Mouse (Mus musculus): ENCODE data around the gene Nkx1-2. TPM values are rescaled to one million over a fixed set of nuclear protein-coding genes. Genes with fewer than 3 reads are reported as not detected.

The Nkx1-2 gene
- polyA plus RNA-seq, 1 experiment from 2014 or later, result 0.07 TPM

GRCm38 (mm10) chr7:132619549-132619948 lies 20.1 kb upstream of the Nkx1-2 start:
- 90% methylated on average over 8 of the region's 8 CpGs for WGBS
- Histone ChIP-seq H3K9me3 (replicated peaks; ENCODE audit: low read length) (no peaks in the 10 kb centered on the region), H3K4me3 (replicated peaks; ENCODE audit: low read depth, low read length) (no peak overlapping the region), H3K27me3 (ENCODE audit: insufficient read depth, low read length) (no peaks in the 10 kb centered on the region), H3K36me3 (ENCODE audit: insufficient read depth, low read length) (no peaks in the 10 kb centered on the region), H3K4me1 (replicated peaks; ENCODE audit: insufficient read depth, low read length) (no peaks in the 10 kb centered on the region), H3K9ac (ENCODE audit: low read depth, low read length) (no peak overlapping the region), H3K4me2 (ENCODE audit: low read length) (no peak overlapping the region), H3K27ac (no peak overlapping the region)
- ATAC-seq (replicated peaks; ENCODE audit: low FRiP score, low read depth) (no peak), DNase-seq (ENCODE audit: low spot score) (no peak)
- no peak for TF ChIP-seq CTCF (IDR thresholded peaks at IDR 0.05; ENCODE audit: low read depth)

GRCm38 (mm10) chr7:132617021-132617564 lies 17.7 kb upstream of the Nkx1-2 start:
- TF ChIP-seq CTCF (IDR thresholded peaks at IDR 0.05; ENCODE audit: low read depth), result no peak
- Histone ChIP-seq H3K9me3 (replicated peaks; ENCODE audit: low read length) (no peaks in the 10 kb centered on the region), H3K36me3 (ENCODE audit: insufficient read depth, low read length) (no peaks in the 10 kb centered on the region), H3K27ac (no peak overlapping the region), H3K4me1 (replicated peaks; ENCODE audit: insufficient read depth, low read length) (no peaks in the 10 kb centered on the region), H3K4me3 (replicated peaks; ENCODE audit: low read depth, low read length) (no peak overlapping the region), H3K9ac (ENCODE audit: low read depth, low read length) (no peak overlapping the region), H3K27me3 (ENCODE audit: insufficient read depth, low read length) (no peaks in the 10 kb centered on the region), H3K4me2 (ENCODE audit: low read length) (no peak overlapping the region)
- no peak for ATAC-seq (replicated peaks; ENCODE audit: low FRiP score, low read depth)
- no peak for DNase-seq (ENCODE audit: low spot score)
- 90% methylated on average over 5 of the region's 5 CpGs for WGBS

GRCm38 (mm10) chr7:132616391-132616790 lies 17.0 kb upstream of the Nkx1-2 start:
- Histone ChIP-seq H3K36me3 (ENCODE audit: insufficient read depth, low read length) (no peaks in the 10 kb centered on the region), H3K27ac (no peak overlapping the region), H3K9me3 (replicated peaks; ENCODE audit: low read length) (no peaks in the 10 kb centered on the region), H3K4me2 (ENCODE audit: low read length) (no peak overlapping the region), H3K9ac (ENCODE audit: low read depth, low read length) (no peak overlapping the region), H3K4me1 (replicated peaks; ENCODE audit: insufficient read depth, low read length) (no peaks in the 10 kb centered on the region), H3K4me3 (replicated peaks; ENCODE audit: low read depth, low read length) (no peak overlapping the region), H3K27me3 (ENCODE audit: insufficient read depth, low read length) (no peaks in the 10 kb centered on the region)
- no peak for ATAC-seq (replicated peaks; ENCODE audit: low FRiP score, low read depth)
- no peak for DNase-seq (ENCODE audit: low spot score)
- no peak for TF ChIP-seq CTCF (IDR thresholded peaks at IDR 0.05; ENCODE audit: low read depth)
- 65% methylated on average over 6 of the region's 6 CpGs for WGBS

- ATAC-seq (replicated peaks; ENCODE audit: low FRiP score, low read depth), result no peak
- Histone ChIP-seq H3K27me3 (ENCODE audit: insufficient read depth, low read length) (no peaks in the 10 kb centered on the region), H3K9ac (ENCODE audit: low read depth, low read length) (no peak overlapping the region), H3K4me3 (replicated peaks; ENCODE audit: low read depth, low read length) (no peak overlapping the region), H3K4me1 (replicated peaks; ENCODE audit: insufficient read depth, low read length) (no peaks in the 10 kb centered on the region; the same call in 1 of the 2 replicates), H3K4me2 (ENCODE audit: low read length) (no peak overlapping the region), H3K27ac (no peak overlapping the region), H3K9me3 (replicated peaks; ENCODE audit: low read length) (no peaks in the 10 kb centered on the region), H3K36me3 (ENCODE audit: insufficient read depth, low read length) (no peaks in the 10 kb centered on the region)
- DNase-seq (ENCODE audit: low spot score), result no peak
- TF ChIP-seq CTCF (IDR thresholded peaks at IDR 0.05; ENCODE audit: low read depth), result no peak
- 19% methylated on average over 3 of the region's 3 CpGs for WGBS
These were observed 15.9 kb upstream of the Nkx1-2 start for GRCm38 (mm10) chr7:132615346-132615745.

- Histone ChIP-seq H3K9me3 (replicated peaks; ENCODE audit: low read length) (no peaks in the 10 kb centered on the region), H3K36me3 (ENCODE audit: insufficient read depth, low read length) (no peaks in the 10 kb centered on the region), H3K4me3 (replicated peaks; ENCODE audit: low read depth, low read length) (no peak overlapping the region), H3K4me2 (ENCODE audit: low read length) (no peak overlapping the region), H3K4me1 (replicated peaks; ENCODE audit: insufficient read depth, low read length) (no peaks in the 10 kb centered on the region; the same call in 1 of the 2 replicates), H3K27me3 (ENCODE audit: insufficient read depth, low read length) (no peaks in the 10 kb centered on the region), H3K27ac (no peak overlapping the region), H3K9ac (ENCODE audit: low read depth, low read length) (no peak overlapping the region)
- no peak for DNase-seq (ENCODE audit: low spot score)
- no peak for TF ChIP-seq CTCF (IDR thresholded peaks at IDR 0.05; ENCODE audit: low read depth)
- no peak for ATAC-seq (replicated peaks; ENCODE audit: low FRiP score, low read depth)
- 99% methylated on average over 8 of the region's 8 CpGs for WGBS
These were observed 12.1 kb upstream of the Nkx1-2 start for GRCm38 (mm10) chr7:132611530-132611929.

- no peak within 1 kb of the TSS for H3K27ac ChIP-seq
- ATAC-seq (replicated peaks; ENCODE audit: low FRiP score, low read depth), result peak; percentile 85
These were observed 11.3 kb upstream of the Nkx1-2 start, which contains the start of gene Lhpp for GRCm38 (mm10) chr7:132610468-132611318. TSS of gene Lhpp (plus strand) at chr7:132610638.

More at GRCm38 (mm10) chr7:132610468-132611318, 11.3 kb upstream of the Nkx1-2 start, which contains the start of gene Lhpp:
- peak; percentile 89 for DNase-seq (ENCODE audit: low spot score)
- no peaks in the 10 kb centered on the region; the same call in 1 of the 2 replicates for H3K4me1 ChIP-seq (replicated peaks; ENCODE audit: insufficient read depth, low read length)
- H3K27me3 ChIP-seq (ENCODE audit: insufficient read depth, low read length), result no peaks in the 10 kb centered on the region
- H3K9me3 ChIP-seq (replicated peaks; ENCODE audit: low read length), result no peaks in the 10 kb centered on the region
- H3K4me2 ChIP-seq (ENCODE audit: low read length), result peak within 1 kb of the TSS; percentile 65
- peak within 1 kb of the TSS; percentile 46 for H3K4me3 ChIP-seq (replicated peaks; ENCODE audit: low read depth, low read length)
- H3K9ac ChIP-seq (ENCODE audit: low read depth, low read length), result peak within 1 kb of the TSS; percentile 43
- TF ChIP-seq CTCF (IDR thresholded peaks at IDR 0.05; ENCODE audit: low read depth), result no peak
- no peaks in the 10 kb centered on the region for H3K36me3 ChIP-seq (ENCODE audit: insufficient read depth, low read length)
- WGBS, result 7% methylated on average over 44 of the region's 44 CpGs

Data from kidney, postnatal 0 days (tissue).